Mouse (Mus musculus) embryonic stem cell, embryonic (primary cell): ENCODE results near the gene Nsl1.

ENCODE experiments used
- CTCF ChIA-PET, 4 experiments: fragments of 300-600 bp in 2 of 4; fragments of 350-600 bp in 2 of 4; sonication (Branson Sonifier 250); formaldehyde crosslinking; loops; one replicate each; lab custom pipeline; 2022; ENCODE audit warnings: inconsistent platforms in 2 of 4; lab: Charles Lee
- POLR2A ChIA-PET, 4 experiments: fragments of 300-600 bp in 2 of 4; fragments of 350-600 bp in 2 of 4; sonication (Branson Sonifier 250); formaldehyde crosslinking; loops; one replicate each; lab custom pipeline; 2022; ENCODE audit warnings: antibody characterized with exemption in 4 of 4, inconsistent platforms in 1 of 4; lab: Charles Lee

Gene Nsl1

DNA sequence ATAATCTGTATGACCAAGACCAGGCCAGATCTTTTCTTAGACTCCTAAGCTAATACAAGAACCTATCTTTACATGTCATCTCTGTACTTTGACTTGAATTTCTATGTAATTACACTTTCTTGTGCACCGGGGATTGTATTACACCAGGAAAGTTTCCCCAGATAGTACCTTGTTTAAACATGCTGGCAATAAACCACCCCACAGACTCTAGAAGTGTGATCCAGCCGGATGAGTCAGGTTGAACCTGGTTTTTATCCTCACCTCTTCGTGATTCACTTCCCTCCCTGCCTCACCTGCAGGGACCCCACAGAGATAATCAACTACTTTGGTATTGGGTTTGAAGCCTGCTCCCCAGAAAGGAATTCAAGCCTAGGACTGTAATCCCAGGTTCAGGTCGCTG, 72.6 kb downstream of the Nsl1 start:
- ChIA-PET POLR2A (interaction anchor here in 1 of 4 experiments (0.7 kb wide), 2 partner anchors 127 to 262 kb away, joined by 5 to 7 read pairs; no protein-coding TSS in a partner anchor), CTCF (interaction anchor here in 1 of 4 experiments (1.2 kb wide), 2 partner anchors 10 to 18 kb away, joined by 3 to 4 read pairs; no protein-coding TSS in a partner anchor)
